Comparison of ENCODE assay signal across 8 mouse cellular contexts in the genomic region with DNA sequence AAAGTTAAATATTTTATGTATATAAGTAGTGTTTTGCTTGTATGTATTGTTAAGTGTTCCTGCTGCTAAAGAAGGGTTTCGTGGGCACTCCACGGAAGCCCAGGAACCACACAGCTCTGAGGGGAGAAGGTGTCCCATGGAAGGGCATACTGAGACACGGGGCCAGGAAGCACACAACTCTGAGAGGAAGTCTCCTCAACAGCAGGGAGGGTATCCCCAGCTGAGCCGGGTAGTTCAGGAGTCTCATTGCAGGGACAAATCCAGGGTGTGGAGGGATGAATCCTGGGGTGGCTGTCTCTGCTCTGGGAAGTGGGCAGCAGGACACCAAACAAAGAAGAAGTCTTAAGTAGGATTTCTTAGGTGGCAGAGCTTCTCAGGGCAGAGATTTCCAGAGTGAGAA. TPM values are rescaled to one million over a fixed set of nuclear protein-coding genes. Genes with fewer than 3 reads are reported as not detected.
DNase-seq lines count a peak whose midpoint lies in the region; ATAC-seq and TF ChIP-seq lines count a peak whose summit lies in the region.

No protein-coding gene starts in this region.

- DNase-seq in CD4-positive helper T cell, adult 2 months (ENCODE audit: low read depth, low spot score), result peak; percentile 26
- no peak for DNase-seq in limb, embryonic 14.5 days (ENCODE audit: low spot score)
- DNase-seq in ovary, postnatal 14 days (ENCODE audit: low spot score), result no peak
- no peak for DNase-seq in spleen, postnatal 14 days (ENCODE audit: low spot score in 2 of 2)

- 12% methylated on average over 4 of the region's 4 CpGs for WGBS in limb, embryonic 14.5 days
- 13% methylated on average over 4 of the region's 4 CpGs for WGBS in stomach, embryonic 15.5 days

- no peak overlapping the region; the same call in 1 of the 2 replicates for H3K27ac ChIP-seq in embryonic fibroblast, embryonic 13.5 days (ENCODE audit: insufficient read depth, low read length)
- H3K27ac ChIP-seq in limb, embryonic 14.5 days (replicated peaks; ENCODE audit: low read depth, low read length), result no peak overlapping the region
- peak overlapping the region; percentile 89 for H3K27ac ChIP-seq in stomach, embryonic 15.5 days

- H3K4me3 ChIP-seq in erythroblast, embryonic 14.5 days (replicated peaks), result peak overlapping the region; percentile 100
- H3K4me3 ChIP-seq in embryonic fibroblast, embryonic 13.5 days (ENCODE audit: insufficient read depth, low read length), result peak overlapping the region; percentile 90
- H3K4me3 ChIP-seq in limb, embryonic 14.5 days (replicated peaks; ENCODE audit: low read length), result peak overlapping the region; percentile 73
- H3K4me3 ChIP-seq in stomach, embryonic 15.5 days (replicated peaks), result peak overlapping the region; percentile 91

- H3K4me1 ChIP-seq in erythroblast, embryonic 14.5 days (ENCODE audit: control insufficient read depth), result peaks cover 23% of the 10 kb centered on the region
- no peaks in the 10 kb centered on the region; the same call in 1 of the 2 replicates for H3K4me1 ChIP-seq in embryonic fibroblast, embryonic 13.5 days (ENCODE audit: control insufficient read depth, insufficient read depth, low read length)
- H3K4me1 ChIP-seq in limb, embryonic 14.5 days (ENCODE audit: control insufficient read depth, insufficient read depth, low read length), result peaks cover 19% of the 10 kb centered on the region
- H3K4me1 ChIP-seq in stomach, embryonic 15.5 days, result peaks cover 12% of the 10 kb centered on the region

- ATAC-seq in erythroblast, adult 5-6 weeks (replicated peaks; ENCODE audit: low FRiP score, poor library complexity, severe bottlenecking), result no peak
- no peak for ATAC-seq in limb, embryonic 14.5 days (ENCODE audit: low FRiP score, low read depth)
- ATAC-seq in stomach, embryonic 15.5 days (ENCODE audit: insufficient read depth, low FRiP score, low read depth), result no peak

- no peak for TF ChIP-seq CTCF in embryonic fibroblast, embryonic 13.5 days (IDR thresholded peaks at IDR 0.05; ENCODE audit: borderline replicate concordance, insufficient read depth, low read length)

- TF ChIP-seq POLR2A in embryonic fibroblast, embryonic 13.5 days (IDR thresholded peaks at IDR 0.05; ENCODE audit: low read depth, low read length), result no peak; the same call in none of the 2 replicates
- TF ChIP-seq POLR2A in limb, embryonic 14.5 days (IDR thresholded peaks at IDR 0.05; ENCODE audit: borderline replicate concordance, extremely low read depth, insufficient read depth, insufficient read length), result no peak

- H3K9ac ChIP-seq in limb, embryonic 14.5 days (ENCODE audit: low read depth, low read length, severe bottlenecking), result peak overlapping the region; percentile 88
- peak overlapping the region; percentile 91; the same call in 1 of the 2 replicates for H3K9ac ChIP-seq in stomach, embryonic 15.5 days

- H3K4me2 ChIP-seq in limb, embryonic 14.5 days (replicated peaks; ENCODE audit: low read depth, low read length, severe bottlenecking), result peak overlapping the region; percentile 78
- H3K4me2 ChIP-seq in stomach, embryonic 15.5 days, result peak overlapping the region; percentile 68

- H3K36me3 ChIP-seq in erythroblast, embryonic 14.5 days (ENCODE audit: control insufficient read depth), result peaks cover 4% of the 10 kb centered on the region
- peaks cover 7% of the 10 kb centered on the region; the same call in 1 of the 2 replicates for H3K36me3 ChIP-seq in limb, embryonic 14.5 days (ENCODE audit: control insufficient read depth, insufficient read depth, low read length)
- no peaks in the 10 kb centered on the region for H3K36me3 ChIP-seq in stomach, embryonic 15.5 days

- no peaks in the 10 kb centered on the region for H3K9me3 ChIP-seq in erythroblast, embryonic 14.5 days (ENCODE audit: control insufficient read depth, low read length)
- H3K9me3 ChIP-seq in limb, embryonic 14.5 days (ENCODE audit: control insufficient read depth, low read length), result no peaks in the 10 kb centered on the region
- no peaks in the 10 kb centered on the region for H3K9me3 ChIP-seq in stomach, embryonic 15.5 days

- no peaks in the 10 kb centered on the region for H3K27me3 ChIP-seq in erythroblast, embryonic 14.5 days (ENCODE audit: control insufficient read depth)
- H3K27me3 ChIP-seq in limb, embryonic 14.5 days (ENCODE audit: control insufficient read depth, insufficient read depth, low read length), result no peaks in the 10 kb centered on the region
- no peaks in the 10 kb centered on the region for H3K27me3 ChIP-seq in stomach, embryonic 15.5 days (replicated peaks)

RNA-seq across cellular contexts. Expression of a gene that starts 0.9 kb away (rescaled TPM):
- 10.3 and 16.7 TPM in 2 replicates for polyA plus RNA-seq in erythroblast, embryonic 14.5 days (2012)
- 83.8 and 114 TPM in 2 replicates for total RNA-seq in erythroblast, adult 5-6 weeks (2015; ENCODE audit: low replicate concordance)
- total RNA-seq in erythroblast, adult 5-6 weeks (2017; ENCODE audit: low replicate concordance), result 25.0 and 51.9 TPM in 2 replicates
- polyA plus RNA-seq in embryonic fibroblast, embryonic 13.5 days (2011; ENCODE audit: insufficient read length, low read depth, missing spikeins), result 498 and 600 TPM in 2 replicates
- polyA plus RNA-seq in limb, embryonic 14.5 days (2012; rRNA removed), result 476 and 534 TPM in 2 replicates
- polyA plus RNA-seq in limb, embryonic 14.5 days (2014; fragmentation: Nextera tagmentation; extraction: Ambion mirVana), result 501 and 509 TPM in 2 replicates
- polyA plus RNA-seq in stomach, embryonic 15.5 days (2015; fragmentation: Nextera tagmentation; extraction: Ambion mirVana), result 342 and 358 TPM in 2 replicates

RNA-seq across cellular contexts. Expression of a gene that starts 38.8 kb away (rescaled TPM):
- polyA plus RNA-seq in erythroblast, embryonic 14.5 days (2012), result 7.8 and 8.1 TPM in 2 replicates
- total RNA-seq in erythroblast, adult 5-6 weeks (2015; ENCODE audit: low replicate concordance), result 0.77 TPM in 1 of 2 replicates, not detected in the other
- 0.34 and 2.9 TPM in 2 replicates for total RNA-seq in erythroblast, adult 5-6 weeks (2017; ENCODE audit: low replicate concordance)
- 134 and 137 TPM in 2 replicates for polyA plus RNA-seq in embryonic fibroblast, embryonic 13.5 days (2011; ENCODE audit: insufficient read length, low read depth, missing spikeins)
- 129 and 134 TPM in 2 replicates for polyA plus RNA-seq in limb, embryonic 14.5 days (2012; rRNA removed)
- polyA plus RNA-seq in limb, embryonic 14.5 days (2014; fragmentation: Nextera tagmentation; extraction: Ambion mirVana), result 233 TPM in 2 replicates
- 179 and 183 TPM in 2 replicates for polyA plus RNA-seq in stomach, embryonic 15.5 days (2015; fragmentation: Nextera tagmentation; extraction: Ambion mirVana)

Comparison
In these comparisons a context has a peak if more than half of its experiments do, and no peak if none do; other contexts are left out.
1. RNA of a gene that starts 0.9 kb away (polyA plus RNA-seq): 498 to 600 TPM in embryonic fibroblast, embryonic 13.5 days, 476 to 534 TPM in limb, embryonic 14.5 days and 342 to 358 TPM in stomach, embryonic 15.5 days; 10.3 to 16.7 TPM in erythroblast, embryonic 14.5 days; every median in the first group is over 10 times any median in the second.
2. RNA of a gene that starts 38.8 kb away (polyA plus RNA-seq): 129 to 233 TPM in limb, embryonic 14.5 days, 179 to 183 TPM in stomach, embryonic 15.5 days and 134 to 137 TPM in embryonic fibroblast, embryonic 13.5 days; 7.8 to 8.1 TPM in erythroblast, embryonic 14.5 days; every median in the first group is over 10 times any median in the second.
3. Peak in every context shown above with its lines, with median percentiles within 50 percentile points of each other: H3K4me3 ChIP-seq.